In genomic region chr10:28396520-28396915, GRCm38 (mm10) we compare ENCODE assay signal across 15 mouse cellular contexts.
DNase-seq lines count a peak whose midpoint lies in the region; ATAC-seq and TF ChIP-seq lines count a peak whose summit lies in the region.
"Had no signal": no experiment of that assay in that cellular context is flagged by ENCODE, and none has a peak within 500 bp of the region (broad histone marks: within the 10 kb centered on the region; RNA-seq: fewer than 3 reads in every experiment).

No protein-coding gene starts in this region.

- TF ChIP-seq CTCF in brain, embryonic 14.5 days (IDR thresholded peaks at IDR 0.05; ENCODE audit: borderline replicate concordance, extremely low read depth, insufficient read depth, insufficient read length): no peak

- no peaks in the 10 kb centered on the region for H3K36me3 ChIP-seq in lung, embryonic 15.5 days
- no peaks in the 10 kb centered on the region for H3K36me3 ChIP-seq in hindbrain, embryonic 12.5 days
- H3K36me3 ChIP-seq in hindbrain, embryonic 14.5 days (replicated peaks; ENCODE audit: control insufficient read depth, insufficient read depth): no peaks in the 10 kb centered on the region
- H3K36me3 ChIP-seq: embryonic facial prominence, embryonic 15.5 days; hindbrain, embryonic 15.5 days; liver, embryonic 15.5 days; midbrain, embryonic 10.5 days had no signal

- peak; percentile 20; the same call in 1 of the 2 replicates for ATAC-seq in lung, embryonic 15.5 days (ENCODE audit: borderline replicate concordance, extremely low read depth, low FRiP score, low TSS enrichment)
- ATAC-seq in megakaryocyte progenitor cell, adult 5-6 weeks (replicated peaks; ENCODE audit: poor library complexity): no peak
- ATAC-seq in hindbrain, embryonic 12.5 days (ENCODE audit: low FRiP score): no peak
- no peak for ATAC-seq in hindbrain, embryonic 14.5 days (ENCODE audit: low FRiP score)

- intact Hi-C loops in heart, postnatal 10 days (cut with DNase I): no loop called here
- intact Hi-C loops in heart, postnatal 25 days (cut with DNase I): no loop called here

- WGBS in lung, embryonic 15.5 days: 11% methylated on average over 1 of the region's 1 CpGs
- 78% methylated on average over 1 of the region's 1 CpGs for WGBS in hindbrain, embryonic 12.5 days
- WGBS in hindbrain, embryonic 14.5 days: 68% methylated on average over 1 of the region's 1 CpGs

- H3K27me3 ChIP-seq in lung, embryonic 15.5 days: no peaks in the 10 kb centered on the region
- no peaks in the 10 kb centered on the region for H3K27me3 ChIP-seq in hindbrain, embryonic 12.5 days
- H3K27me3 ChIP-seq in hindbrain, embryonic 14.5 days (ENCODE audit: control insufficient read depth, insufficient read depth, low read length): no peaks in the 10 kb centered on the region
- H3K27me3 ChIP-seq: CH12.LX; embryonic facial prominence, embryonic 15.5 days; hindbrain, embryonic 15.5 days; liver, embryonic 15.5 days had no signal

- TF ChIP-seq POLR2A in brain, embryonic 14.5 days (IDR thresholded peaks at IDR 0.05; ENCODE audit: borderline replicate concordance, extremely low read depth, insufficient read depth, insufficient read length, poor library complexity, severe bottlenecking): no peak

- H3K9ac ChIP-seq in lung, embryonic 15.5 days: no peak overlapping the region
- no peak overlapping the region for H3K9ac ChIP-seq in hindbrain, embryonic 12.5 days
- H3K9ac ChIP-seq in hindbrain, embryonic 14.5 days: no peak overlapping the region
- H3K9ac ChIP-seq: embryonic facial prominence, embryonic 15.5 days; hindbrain, embryonic 15.5 days; liver, embryonic 15.5 days had no signal

- peaks cover 16% of the 10 kb centered on the region for H3K4me1 ChIP-seq in lung, embryonic 15.5 days
- no peaks in the 10 kb centered on the region for H3K4me1 ChIP-seq in hindbrain, embryonic 12.5 days
- no peaks in the 10 kb centered on the region for H3K4me1 ChIP-seq in hindbrain, embryonic 14.5 days (replicated peaks; ENCODE audit: control insufficient read depth, insufficient read depth, low read length)
- H3K4me1 ChIP-seq: embryonic facial prominence, embryonic 15.5 days; hindbrain, embryonic 15.5 days; liver, embryonic 15.5 days; midbrain, embryonic 10.5 days had no signal

- no peak overlapping the region for H3K4me2 ChIP-seq in lung, embryonic 15.5 days
- no peak overlapping the region for H3K4me2 ChIP-seq in hindbrain, embryonic 12.5 days (replicated peaks)
- H3K4me2 ChIP-seq in hindbrain, embryonic 14.5 days (replicated peaks): no peak overlapping the region
- H3K4me2 ChIP-seq: embryonic facial prominence, embryonic 15.5 days; heart, embryonic 11.5 days; hindbrain, embryonic 15.5 days; liver, embryonic 15.5 days had no signal

- DNase-seq in heart, postnatal 10 days: peak; percentile 7 to 12
- DNase-seq in heart, postnatal 25 days (ENCODE audit: low spot score): no peak
- peak; percentile 3 for DNase-seq in 3T3-L1 (ENCODE audit: low read depth, low spot score)
- peak; percentile 83 for DNase-seq in brain, embryonic 14.5 days (ENCODE audit: low read depth)
- no peak for DNase-seq in hindbrain, embryonic 14.5 days (ENCODE audit: low spot score)
- DNase-seq: cerebellum, postnatal 36 days had no signal

- H3K4me3 ChIP-seq in lung, embryonic 15.5 days: no peak overlapping the region
- H3K4me3 ChIP-seq in hindbrain, embryonic 12.5 days: no peak overlapping the region
- no peak overlapping the region for H3K4me3 ChIP-seq in hindbrain, embryonic 14.5 days (replicated peaks; ENCODE audit: low read length)
- H3K4me3 ChIP-seq: embryonic facial prominence, embryonic 15.5 days; hindbrain, embryonic 15.5 days; liver, embryonic 15.5 days; midbrain, embryonic 10.5 days had no signal

- H3K27ac ChIP-seq in lung, embryonic 15.5 days: peak overlapping the region; percentile 78
- no peak overlapping the region for H3K27ac ChIP-seq in hindbrain, embryonic 12.5 days
- H3K27ac ChIP-seq in hindbrain, embryonic 14.5 days: no peak overlapping the region
- H3K27ac ChIP-seq: embryonic facial prominence, embryonic 15.5 days; hindbrain, embryonic 15.5 days; liver, embryonic 15.5 days; midbrain, embryonic 10.5 days had no signal

- H3K9me3 ChIP-seq in lung, embryonic 15.5 days: no peaks in the 10 kb centered on the region
- no peaks in the 10 kb centered on the region for H3K9me3 ChIP-seq in hindbrain, embryonic 12.5 days (replicated peaks)
- no peaks in the 10 kb centered on the region for H3K9me3 ChIP-seq in hindbrain, embryonic 14.5 days (ENCODE audit: control insufficient read depth, low read length)
- H3K9me3 ChIP-seq: embryonic facial prominence, embryonic 15.5 days; hindbrain, embryonic 15.5 days; liver, embryonic 15.5 days; midbrain, embryonic 10.5 days had no signal

Comparison
In these comparisons a context has a peak if more than half of its experiments do, and no peak if none do; other contexts are left out.
1. DNase-seq: peak in heart, postnatal 10 days (2 of 2), 3T3-L1 (single experiment) and brain, embryonic 14.5 days (single experiment); none in heart, postnatal 25 days (single experiment) and hindbrain, embryonic 14.5 days (single experiment).